Mouse (Mus musculus) cerebellum, postnatal 14 days (tissue): Measurements from ENCODE around the gene Glra4.
"Not testable (repeated sequence)": the region's sequence is repeated elsewhere in the genome, so short reads cannot be mapped to it uniquely, and the experiment has no call there.

Experiments
- DNase-seq, 2 experiments: peaks; one replicate each; pipeline ENCODE4 v3.0.0; 2021; ENCODE audit warnings: mixed read lengths in 2 of 2

Gene Glra4

GRCm38 (mm10) chrX:136714742-136715474, 65.0 kb downstream of the Glra4 start:
- DNase-seq = not testable (repeated sequence)

GRCm38 (mm10) chrX:136708782-136709181, 71.2 kb downstream of the Glra4 start:
- peak; percentile 29 to 39 for DNase-seq

DNA sequence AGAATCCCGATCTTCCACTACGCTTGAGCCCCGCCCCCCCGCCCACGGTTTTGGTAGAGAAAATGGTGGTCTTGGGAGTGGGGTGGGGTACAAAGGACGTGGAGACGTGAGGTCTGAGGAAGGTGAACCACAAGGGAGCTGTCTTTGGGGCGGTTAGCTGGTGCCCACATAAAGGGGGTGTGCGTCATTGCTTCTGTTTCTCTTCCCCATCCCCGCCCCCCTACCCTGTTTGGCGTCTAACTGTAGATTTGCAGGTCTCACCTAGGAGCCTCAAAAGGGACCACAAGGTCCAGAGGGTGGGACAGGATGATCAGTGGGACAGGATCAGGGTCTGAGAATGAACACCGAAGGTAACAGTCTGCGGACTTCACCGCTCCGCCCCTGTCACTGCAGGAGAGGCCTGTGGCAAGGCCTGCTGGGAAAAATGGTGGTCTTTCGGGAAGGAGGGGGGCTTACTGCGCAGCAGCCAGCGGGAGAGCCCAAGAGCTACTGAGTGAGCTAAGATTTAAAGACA, 71.7 kb downstream of the Glra4 start:
- peak; percentile 65 to 69 for DNase-seq
